Mouse (Mus musculus): ENCODE results near the gene Fgfr2. TPM values are rescaled to one million over a fixed set of nuclear protein-coding genes. Genes with fewer than 3 reads are reported as not detected.
A peak's percentile ranks its signal among the peaks of the same experiment; 100 is the strongest.

Gene Fgfr2
- polyA plus RNA-seq, 1 experiment from 2014 or later: 24.9 TPM

GRCm38 (mm10) chr7:130653036-130653555 lies 2470.1 kb downstream of the Fgfr2 start:
- Histone ChIP-seq H3K9ac (ENCODE audit: low read depth, low read length) (no peak overlapping the region), H3K27me3 (ENCODE audit: control insufficient read depth, insufficient read depth, low read length) (no peaks in the 10 kb centered on the region), H3K27ac (ENCODE audit: low read depth, low read length) (peak overlapping the region; percentile 81; the same call in 1 of the 2 replicates), H3K4me1 (ENCODE audit: control insufficient read depth, insufficient read depth, low read length) (peaks cover 74% of the 10 kb centered on the region), H3K4me2 (no peak overlapping the region), H3K9me3 (replicated peaks; ENCODE audit: control insufficient read depth, low read length) (no peaks in the 10 kb centered on the region), H3K4me3 (ENCODE audit: low read depth, low read length) (no peak overlapping the region), H3K36me3 (ENCODE audit: control insufficient read depth, insufficient read depth, low read length) (no peaks in the 10 kb centered on the region)
- ATAC-seq (replicated peaks; ENCODE audit: insufficient number of reproducible peaks, low FRiP score, low TSS enrichment): no peak
- 73% methylated on average over 6 of the region's 6 CpGs for WGBS (ENCODE audit: insufficient replicate concordance)

GRCm38 (mm10) chr7:130650621-130651020 lies 2472.5 kb downstream of the Fgfr2 start:
- Histone ChIP-seq H3K9ac (ENCODE audit: low read depth, low read length) (0 out of 2 replicates have a peak overlapping the region, but pooled peaks have one; percentile 23), H3K4me3 (ENCODE audit: low read depth, low read length) (no peak overlapping the region)
- 82% methylated on average over 5 of the region's 5 CpGs for WGBS (ENCODE audit: insufficient replicate concordance)

GRCm38 (mm10) chr7:130649257-130649656 lies 2473.9 kb downstream of the Fgfr2 start:
- no peak overlapping the region for H3K9ac ChIP-seq (ENCODE audit: low read depth, low read length)

More at GRCm38 (mm10) chr7:130650621-130651020, 2472.5 kb downstream of the Fgfr2 start:
- Histone ChIP-seq H3K9me3 (replicated peaks; ENCODE audit: control insufficient read depth, low read length) (no peaks in the 10 kb centered on the region), H3K4me1 (ENCODE audit: control insufficient read depth, insufficient read depth, low read length) (peaks cover 63% of the 10 kb centered on the region), H3K4me2 (no peak overlapping the region), H3K36me3 (ENCODE audit: control insufficient read depth, insufficient read depth, low read length) (no peaks in the 10 kb centered on the region), H3K27me3 (ENCODE audit: control insufficient read depth, insufficient read depth, low read length) (no peaks in the 10 kb centered on the region), H3K27ac (ENCODE audit: low read depth, low read length) (0 out of 2 replicates have a peak overlapping the region, but pooled peaks have one; percentile 24)
- ATAC-seq (replicated peaks; ENCODE audit: insufficient number of reproducible peaks, low FRiP score, low TSS enrichment): no peak

GRCm38 (mm10) chr7:130648061-130648460 lies 2475.1 kb downstream of the Fgfr2 start:
- 69% methylated on average over 4 of the region's 4 CpGs for WGBS (ENCODE audit: insufficient replicate concordance)
- Histone ChIP-seq H3K4me3 (ENCODE audit: low read depth, low read length) (no peak overlapping the region), H3K27me3 (ENCODE audit: control insufficient read depth, insufficient read depth, low read length) (no peaks in the 10 kb centered on the region), H3K9ac (ENCODE audit: low read depth, low read length) (peak overlapping the region; percentile 96; the same call in 1 of the 2 replicates), H3K4me2 (peak overlapping the region; percentile 81), H3K9me3 (replicated peaks; ENCODE audit: control insufficient read depth, low read length) (no peaks in the 10 kb centered on the region), H3K27ac (ENCODE audit: low read depth, low read length) (peak overlapping the region; percentile 98; the same call in 1 of the 2 replicates), H3K36me3 (ENCODE audit: control insufficient read depth, insufficient read depth, low read length) (no peaks in the 10 kb centered on the region), H3K4me1 (ENCODE audit: control insufficient read depth, insufficient read depth, low read length) (peaks cover 41% of the 10 kb centered on the region)
- no peak for ATAC-seq (replicated peaks; ENCODE audit: insufficient number of reproducible peaks, low FRiP score, low TSS enrichment)

More at GRCm38 (mm10) chr7:130649257-130649656, 2473.9 kb downstream of the Fgfr2 start:
- WGBS (ENCODE audit: insufficient replicate concordance): 30% methylated on average over 7 of the region's 7 CpGs
- Histone ChIP-seq H3K4me1 (ENCODE audit: control insufficient read depth, insufficient read depth, low read length) (peaks cover 52% of the 10 kb centered on the region), H3K9me3 (replicated peaks; ENCODE audit: control insufficient read depth, low read length) (no peaks in the 10 kb centered on the region), H3K27me3 (ENCODE audit: control insufficient read depth, insufficient read depth, low read length) (no peaks in the 10 kb centered on the region), H3K36me3 (ENCODE audit: control insufficient read depth, insufficient read depth, low read length) (no peaks in the 10 kb centered on the region), H3K4me3 (ENCODE audit: low read depth, low read length) (no peak overlapping the region), H3K27ac (ENCODE audit: low read depth, low read length) (peak overlapping the region; percentile 25; the same call in 1 of the 2 replicates), H3K4me2 (no peak overlapping the region)
- no peak for ATAC-seq (replicated peaks; ENCODE audit: insufficient number of reproducible peaks, low FRiP score, low TSS enrichment)

- Histone ChIP-seq H3K4me3 (ENCODE audit: low read depth, low read length) (peak overlapping the region; percentile 58), H3K4me1 (ENCODE audit: control insufficient read depth, insufficient read depth, low read length) (peaks cover 36% of the 10 kb centered on the region)
Observed at GRCm38 (mm10) chr7:130646762-130647139, 2476.4 kb downstream of the Fgfr2 start.

GRCm38 (mm10) chr7:130645994-130646761 lies 2477.0 kb downstream of the Fgfr2 start:
- peak overlapping the region; percentile 58 for H3K4me3 ChIP-seq (ENCODE audit: low read depth, low read length)
- peak; percentile 80 for ATAC-seq (replicated peaks; ENCODE audit: insufficient number of reproducible peaks, low FRiP score, low TSS enrichment)
- WGBS (ENCODE audit: insufficient replicate concordance): under 1% methylated on average over 55 of the region's 55 CpGs
- peak overlapping the region; percentile 81 for H3K4me2 ChIP-seq
- H3K36me3 ChIP-seq (ENCODE audit: control insufficient read depth, insufficient read depth, low read length): no peaks in the 10 kb centered on the region
- H3K4me1 ChIP-seq (ENCODE audit: control insufficient read depth, insufficient read depth, low read length): peaks cover 36% of the 10 kb centered on the region
- H3K9ac ChIP-seq (ENCODE audit: low read depth, low read length): peak overlapping the region; percentile 96
- H3K27me3 ChIP-seq (ENCODE audit: control insufficient read depth, insufficient read depth, low read length): no peaks in the 10 kb centered on the region
- H3K9me3 ChIP-seq (replicated peaks; ENCODE audit: control insufficient read depth, low read length): no peaks in the 10 kb centered on the region
- peak overlapping the region; percentile 98 for H3K27ac ChIP-seq (ENCODE audit: low read depth, low read length)

More at GRCm38 (mm10) chr7:130646762-130647139, 2476.4 kb downstream of the Fgfr2 start:
- peak overlapping the region; percentile 96 for H3K9ac ChIP-seq (ENCODE audit: low read depth, low read length)
- no peaks in the 10 kb centered on the region for H3K36me3 ChIP-seq (ENCODE audit: control insufficient read depth, insufficient read depth, low read length)
- H3K9me3 ChIP-seq (replicated peaks; ENCODE audit: control insufficient read depth, low read length): no peaks in the 10 kb centered on the region
- peak overlapping the region; percentile 81 for H3K4me2 ChIP-seq
- H3K27me3 ChIP-seq (ENCODE audit: control insufficient read depth, insufficient read depth, low read length): no peaks in the 10 kb centered on the region
- WGBS (ENCODE audit: insufficient replicate concordance): under 1% methylated on average over 18 of the region's 18 CpGs
- H3K27ac ChIP-seq (ENCODE audit: low read depth, low read length): peak overlapping the region; percentile 98
- peak; percentile 75 for ATAC-seq (replicated peaks; ENCODE audit: insufficient number of reproducible peaks, low FRiP score, low TSS enrichment)

- ATAC-seq (replicated peaks; ENCODE audit: insufficient number of reproducible peaks, low FRiP score, low TSS enrichment): peak; percentile 33; the same call in 1 of the 2 replicates
- Histone ChIP-seq H3K4me1 (ENCODE audit: control insufficient read depth, insufficient read depth, low read length) (peaks cover 33% of the 10 kb centered on the region), H3K9me3 (replicated peaks; ENCODE audit: control insufficient read depth, low read length) (no peaks in the 10 kb centered on the region), H3K27ac (ENCODE audit: low read depth, low read length) (peak overlapping the region; percentile 98), H3K4me2 (peak overlapping the region; percentile 81), H3K9ac (ENCODE audit: low read depth, low read length) (peak overlapping the region; percentile 96), H3K36me3 (ENCODE audit: control insufficient read depth, insufficient read depth, low read length) (no peaks in the 10 kb centered on the region), H3K4me3 (ENCODE audit: low read depth, low read length) (peak overlapping the region; percentile 58), H3K27me3 (ENCODE audit: control insufficient read depth, insufficient read depth, low read length) (no peaks in the 10 kb centered on the region)
- 12% methylated on average over 15 of the region's 15 CpGs for WGBS (ENCODE audit: insufficient replicate concordance)
Observed at GRCm38 (mm10) chr7:130645332-130645993, 2477.7 kb downstream of the Fgfr2 start.

GRCm38 (mm10) chr7:130640681-130641080 lies 2482.5 kb downstream of the Fgfr2 start:
- Histone ChIP-seq H3K27me3 (ENCODE audit: control insufficient read depth, insufficient read depth, low read length) (no peaks in the 10 kb centered on the region), H3K4me2 (no peak overlapping the region), H3K4me1 (ENCODE audit: control insufficient read depth, insufficient read depth, low read length) (peaks cover 6% of the 10 kb centered on the region), H3K27ac (ENCODE audit: low read depth, low read length) (no peak overlapping the region), H3K9me3 (replicated peaks; ENCODE audit: control insufficient read depth, low read length) (no peaks in the 10 kb centered on the region), H3K36me3 (ENCODE audit: control insufficient read depth, insufficient read depth, low read length) (no peaks in the 10 kb centered on the region), H3K4me3 (ENCODE audit: low read depth, low read length) (no peak overlapping the region), H3K9ac (ENCODE audit: low read depth, low read length) (no peak overlapping the region)
- 81% methylated on average over 9 of the region's 9 CpGs for WGBS (ENCODE audit: insufficient replicate concordance)
- no peak for ATAC-seq (replicated peaks; ENCODE audit: insufficient number of reproducible peaks, low FRiP score, low TSS enrichment)

All from heart, embryonic 11.5 days (tissue).